In genomic region chr13:37617015-37617414, GRCm38 (mm10) we compare ENCODE assay signal across 24 mouse cellular contexts.
DNase-seq lines count a peak whose midpoint lies in the region; TF ChIP-seq lines count a peak whose summit lies in the region.
"Had no signal": no experiment of that assay in that cellular context is flagged by ENCODE, and none has a peak within 500 bp of the region (broad histone marks: within the 10 kb centered on the region; RNA-seq: fewer than 3 reads in every experiment).

No protein-coding gene starts in this region.

- no peak overlapping the region for H3K4me3 ChIP-seq in layer of hippocampus, adult 2 months
- H3K4me3 ChIP-seq: erythroblast, embryonic 14.5 days; hindbrain, embryonic 13.5 days; liver, embryonic 12.5 days; midbrain, embryonic 12.5 days had no signal

- intact Hi-C loops in left cerebral cortex, postnatal 36 days (cut with DNase I): no loop called here
- intact Hi-C loops in left cerebral cortex, postnatal 10 days (cut with DNase I): no loop called here

- H3K27ac ChIP-seq in layer of hippocampus, adult 2 months: peak overlapping the region; percentile 15; the same call in 1 of the 2 replicates
- H3K27ac ChIP-seq: hindbrain, embryonic 13.5 days; liver, embryonic 12.5 days; midbrain, embryonic 12.5 days had no signal

- TF ChIP-seq CTCF in layer of hippocampus, adult 2 months (conservative IDR thresholded peaks at IDR 0.05): no peak

- DNase-seq in layer of hippocampus, adult 2 months (ENCODE audit: low spot score in 2 of 2): no peak
- DNase-seq in layer of hippocampus, postnatal 10 days (ENCODE audit: low spot score in 2 of 2): no peak
- DNase-seq in left cerebral cortex, postnatal 36 days (ENCODE audit: low spot score in 2 of 2): peak; percentile 23 to 38
- no peak for DNase-seq in left cerebral cortex, postnatal 10 days (ENCODE audit: extremely low spot score in 1 of 2, low spot score in 2 of 2)
- peak; percentile 7 for DNase-seq in right cerebral cortex, postnatal 25 days
- no peak for DNase-seq in right cerebral cortex, postnatal 10 days (ENCODE audit: low spot score in 2 of 2)
- no peak for DNase-seq in kidney, adult 18-20 months
- DNase-seq: adrenal gland, postnatal 36 days; B cell, adult 2 months; cerebellum, adult 2 months; cerebellum, postnatal 14 days; gastrocnemius, postnatal 25 days; heart, adult 18-20 months; heart, postnatal 4 days; kidney, postnatal 14 days; liver, postnatal 0 days; lung, postnatal 36 days; spleen, adult 18-20 months; thymus, adult 18-20 months; thymus, postnatal 25 days had no signal

Comparison
In these comparisons a context has a peak if more than half of its experiments do, and no peak if none do; other contexts are left out.
1. DNase-seq: peak in left cerebral cortex, postnatal 36 days (2 of 2) and right cerebral cortex, postnatal 25 days (single experiment); none in layer of hippocampus, adult 2 months (0 of 2), layer of hippocampus, postnatal 10 days (0 of 2), left cerebral cortex, postnatal 10 days (0 of 2), right cerebral cortex, postnatal 10 days (0 of 2) and kidney, adult 18-20 months (single experiment).